Mouse (Mus musculus) embryo, embryonic 10 days (tissue): ENCODE results near the gene Vrk1.
A peak's percentile ranks its signal among the peaks of the same experiment; 100 is the strongest.

ENCODE experiments used
- DNase-seq: peaks from one replicate; pipeline ENCODE4 v3.0.0-alpha.2; 2015; ENCODE audit warnings: low spot score

Vrk1 gene

GRCm38 (mm10) chr12:106052271-106052670, 42.2 kb downstream of the Vrk1 start:
- DNase-seq: no peak

GRCm38 (mm10) chr12:106055799-106056198, 45.8 kb downstream of the Vrk1 start:
- DNase-seq: peak; percentile 88

GRCm38 (mm10) chr12:106059873-106060573, 50.0 kb downstream of the Vrk1 start:
- DNase-seq: peak; percentile 21

- peak; percentile 67 for DNase-seq
These were observed 60.6 kb downstream of the Vrk1 start for GRCm38 (mm10) chr12:106070434-106071155.

- DNase-seq: peak; percentile 20
These were observed 61.6 kb downstream of the Vrk1 start for GRCm38 (mm10) chr12:106071575-106072166.

GRCm38 (mm10) chr12:106074371-106075155, 64.5 kb downstream of the Vrk1 start:
- no peak for DNase-seq

GRCm38 (mm10) chr12:106076131-106076530, 66.1 kb downstream of the Vrk1 start:
- DNase-seq: no peak

- DNase-seq: peak; percentile 39
These were observed 70.5 kb downstream of the Vrk1 start for GRCm38 (mm10) chr12:106080511-106080910.

GRCm38 (mm10) chr12:106080945-106081747, 71.1 kb downstream of the Vrk1 start:
- DNase-seq: peak; percentile 66

GRCm38 (mm10) chr12:106081748-106082140, 71.7 kb downstream of the Vrk1 start:
- no peak for DNase-seq

GRCm38 (mm10) chr12:106082191-106082957, 72.3 kb downstream of the Vrk1 start:
- peak; percentile 60 for DNase-seq

- peak; percentile 78 for DNase-seq
These were observed 72.9 kb downstream of the Vrk1 start for GRCm38 (mm10) chr12:106082958-106083381.

GRCm38 (mm10) chr12:106084126-106084525, 74.1 kb downstream of the Vrk1 start:
- DNase-seq: no peak

GRCm38 (mm10) chr12:106094827-106095226, 84.8 kb downstream of the Vrk1 start:
- DNase-seq: no peak

- no peak for DNase-seq
These were observed 92.0 kb downstream of the Vrk1 start for GRCm38 (mm10) chr12:106102003-106102402.

- no peak for DNase-seq
These were observed 93.0 kb downstream of the Vrk1 start for GRCm38 (mm10) chr12:106102726-106103643.

GRCm38 (mm10) chr12:106107272-106107671, 97.2 kb downstream of the Vrk1 start:
- DNase-seq: no peak

- DNase-seq: peak; percentile 86
These were observed 105.3 kb downstream of the Vrk1 start for GRCm38 (mm10) chr12:106115070-106115891.

GRCm38 (mm10) chr12:106115892-106116206, 105.8 kb downstream of the Vrk1 start:
- no peak for DNase-seq
